ENCODE assay signal across 18 mouse cellular contexts in genomic region chr12:111135953-111136352, GRCm38 (mm10). TPM values are rescaled to one million over a fixed set of nuclear protein-coding genes. Genes with fewer than 3 reads are reported as not detected.
"Had no signal": no experiment of that assay in that cellular context is flagged by ENCODE, and none has a peak within 500 bp of the region (broad histone marks: within the 10 kb centered on the region; RNA-seq: fewer than 3 reads in every experiment).

No protein-coding gene starts in this region.

- H3K36me3 ChIP-seq: kidney, embryonic 15.5 days; limb, embryonic 15.5 days; liver, embryonic 12.5 days; midbrain, embryonic 10.5 days; neural tube, embryonic 13.5 days had no signal

- H3K4me3 ChIP-seq: kidney, embryonic 15.5 days; limb, embryonic 15.5 days; liver, embryonic 12.5 days; midbrain, embryonic 10.5 days; neural tube, embryonic 13.5 days had no signal

- ATAC-seq: liver, embryonic 12.5 days had no signal

- H3K9me3 ChIP-seq: kidney, embryonic 15.5 days; limb, embryonic 15.5 days had no signal

- H3K27me3 ChIP-seq: kidney, embryonic 15.5 days; limb, embryonic 15.5 days; liver, embryonic 12.5 days; neural tube, embryonic 13.5 days had no signal

- H3K4me2 ChIP-seq: kidney, embryonic 15.5 days; limb, embryonic 15.5 days; liver, embryonic 12.5 days; lung, embryonic 14.5 days; neural tube, embryonic 13.5 days had no signal

- H3K27ac ChIP-seq: kidney, embryonic 15.5 days; limb, embryonic 15.5 days; liver, embryonic 12.5 days; midbrain, embryonic 10.5 days; neural tube, embryonic 13.5 days had no signal

- H3K4me1 ChIP-seq: kidney, embryonic 15.5 days had no signal

- DNase-seq: kidney, adult 2 months; kidney, postnatal 14 days; lung, postnatal 4 days; midbrain, embryonic 14.5 days; retina, postnatal 1 day; right cerebral cortex, postnatal 4 days; spleen, adult 18-20 months; thymus, adult 18-20 months; thymus, postnatal 14 days had no signal

- H3K9ac ChIP-seq: kidney, embryonic 15.5 days; limb, embryonic 15.5 days; liver, embryonic 12.5 days; lung, embryonic 14.5 days; neural tube, embryonic 13.5 days had no signal

RNA-seq across cellular contexts. Expression of gene 4930595D18Rik, which starts 48.3 kb away (rescaled TPM):
- polyA plus RNA-seq: kidney, adult 2 months; kidney, embryonic 15.5 days; large intestine, adult 2 months; limb, embryonic 15.5 days; liver, embryonic 12.5 days; liver, embryonic 16.5 days; lung, embryonic 14.5 days; midbrain, embryonic 10.5 days; midbrain, embryonic 14.5 days; neural tube, embryonic 13.5 days; stomach, embryonic 14.5 days had no signal
